Mouse (Mus musculus) kidney, embryonic 16.5 days (tissue): ENCODE data around the gene 2010315B03Rik. TPM values are rescaled to one million over a fixed set of nuclear protein-coding genes. Genes with fewer than 3 reads are reported as not detected.
A peak's percentile ranks its signal among the peaks of the same experiment; 100 is the strongest.
"Not testable (repeated sequence)": the region's sequence is repeated elsewhere in the genome, so short reads cannot be mapped to it uniquely, and the experiment has no call there.

ENCODE experiments used
- ATAC-seq: fragments of 200-750 bp; cut with Nextera tagmentation; 2 replicates; pipeline ENCODE4 v1.8.0; 2017; ENCODE audit warnings: moderate TSS enrichment; ENCODE audit not compliant: low FRiP score, low TSS enrichment
- H3K27ac ChIP-seq: fragments of 300-500 bp; sonication (generic); 2 replicates; pipeline ENCODE4 v1.5.1; 2014; ENCODE audit warnings: low read length
- H3K27me3 ChIP-seq: fragments of 300-500 bp; sonication (generic); 2 replicates; pipeline ENCODE4 v1.6.1; 2014; ENCODE audit warnings: low read length, control low read depth, mixed read lengths; ENCODE audit not compliant: insufficient read depth
- H3K36me3 ChIP-seq: fragments of 300-500 bp; sonication (generic); 2 replicates; pipeline ENCODE4 v1.6.1; 2014; ENCODE audit warnings: low read length, control low read depth, mixed read lengths; ENCODE audit not compliant: insufficient read depth
- H3K4me1 ChIP-seq: fragments of 300-500 bp; sonication (generic); 2 replicates; pipeline ENCODE4 v1.6.1; 2014; ENCODE audit warnings: low read length, control low read depth, mixed read lengths; ENCODE audit not compliant: insufficient read depth
- H3K4me2 ChIP-seq: fragments of 300-500 bp; sonication (generic); replicated peaks from 2 replicates; pipeline ENCODE4 v1.6.1; 2014; ENCODE audit warnings: low read depth, low read length
- H3K4me3 ChIP-seq: fragments of 300-500 bp; sonication (generic); 2 replicates; pipeline ENCODE4 v1.5.1; 2014; ENCODE audit warnings: mild to moderate bottlenecking, low read length
- H3K9ac ChIP-seq: fragments of 300-500 bp; sonication (generic); replicated peaks from 2 replicates; pipeline ENCODE4 v1.6.1; 2014; ENCODE audit warnings: low read length
- H3K9me3 ChIP-seq: fragments of 300-500 bp; sonication (generic); 2 replicates; pipeline ENCODE4 v1.6.1; 2016; ENCODE audit warnings: low read length, control low read depth
- WGBS: fragments of 180-500 bp; shearing (Covaris S2); extraction: QIAGEN DNeasy Blood & Tissue Kit; methylation state at CpG from one replicate; pipeline ENCODE4 v1.1.7; 2014; 5-methylcytosine and 5-hydroxymethylcytosine counted together
- polyA plus RNA-seq: library from polyadenylated mRNA; unstranded; fragments of >200 nt; fragmentation: Nextera tagmentation; extraction: Ambion mirVana; gene quantifications from 2 replicates; pipeline ENCODE4 v1.2.1, GENCODE M21; 2015

The 2010315B03Rik gene
- polyA plus RNA-seq, 1 experiment from 2014 or later: 12.0 TPM

- Histone ChIP-seq H3K9me3 (peaks cover 27% of the 10 kb centered on the region), H3K4me1 (no peaks in the 10 kb centered on the region), H3K27me3 (no peaks in the 10 kb centered on the region), H3K4me2 (no peak overlapping the region), H3K4me3 (no peak overlapping the region), H3K27ac (no peak overlapping the region), H3K9ac (no peak overlapping the region), H3K36me3 (peaks cover 28% of the 10 kb centered on the region)
- ATAC-seq: peak; percentile 75
- 22% methylated on average over 2 of the region's 2 CpGs for WGBS
Measured at GRCm38 (mm10) chr9:124267929-124268328, 44.6 kb downstream of the 2010315B03Rik start.

- Histone ChIP-seq H3K27me3 (no peaks in the 10 kb centered on the region), H3K9me3 (peaks cover 23% of the 10 kb centered on the region), H3K4me2 (no peak overlapping the region), H3K9ac (no peak overlapping the region), H3K27ac (no peak overlapping the region), H3K36me3 (peaks cover 25% of the 10 kb centered on the region), H3K4me3 (no peak overlapping the region), H3K4me1 (no peaks in the 10 kb centered on the region)
- no peak for ATAC-seq
Measured at GRCm38 (mm10) chr9:124267493-124267892, 45.0 kb downstream of the 2010315B03Rik start.

- Histone ChIP-seq H3K4me3 (no peak overlapping the region), H3K4me2 (no peak overlapping the region), H3K27ac (no peak overlapping the region), H3K9ac (no peak overlapping the region), H3K4me1 (no peaks in the 10 kb centered on the region), H3K9me3 (no peaks in the 10 kb centered on the region), H3K36me3 (no peaks in the 10 kb centered on the region), H3K27me3 (no peaks in the 10 kb centered on the region)
- 78% methylated on average over 4 of the region's 4 CpGs for WGBS
- ATAC-seq: no peak
Measured at GRCm38 (mm10) chr9:124262987-124263717, 49.3 kb downstream of the 2010315B03Rik start.

- no peaks in the 10 kb centered on the region for H3K4me1 ChIP-seq
- H3K27ac ChIP-seq: no peak overlapping the region
- no peaks in the 10 kb centered on the region for H3K36me3 ChIP-seq
- ATAC-seq: no peak
- H3K9me3 ChIP-seq: peaks cover 15% of the 10 kb centered on the region
- H3K27me3 ChIP-seq: no peaks in the 10 kb centered on the region
- no peak overlapping the region for H3K9ac ChIP-seq
- no peak overlapping the region for H3K4me2 ChIP-seq
- H3K4me3 ChIP-seq: no peak overlapping the region
- 66% methylated on average over 4 of the region's 4 CpGs for WGBS
Measured at GRCm38 (mm10) chr9:124258067-124258556, 54.4 kb downstream of the 2010315B03Rik start.

GRCm38 (mm10) chr9:124257200-124258066 is 55.1 kb downstream of the 2010315B03Rik start:
- H3K4me1 ChIP-seq: no peaks in the 10 kb centered on the region
- H3K9me3 ChIP-seq: peaks cover 15% of the 10 kb centered on the region
- no peaks in the 10 kb centered on the region for H3K36me3 ChIP-seq
- WGBS: 59% methylated on average over 1 of the region's 1 CpGs
- ATAC-seq: peak; percentile 70
- H3K27me3 ChIP-seq: no peaks in the 10 kb centered on the region
- H3K27ac ChIP-seq: no peak overlapping the region
- no peak overlapping the region for H3K4me3 ChIP-seq
- no peak overlapping the region for H3K4me2 ChIP-seq
- no peak overlapping the region for H3K9ac ChIP-seq

- not testable (repeated sequence) for H3K4me1 ChIP-seq, H3K4me3 ChIP-seq, H3K9ac ChIP-seq, H3K36me3 ChIP-seq, H3K27me3 ChIP-seq, H3K27ac ChIP-seq, H3K4me2 ChIP-seq
- WGBS: 17% methylated on average over 1 of the region's 1 CpGs
- peak; percentile 77 for ATAC-seq
- H3K9me3 ChIP-seq: peaks cover 15% of the 10 kb centered on the region
Measured at GRCm38 (mm10) chr9:124256271-124257199, 56.0 kb downstream of the 2010315B03Rik start.

- H3K9ac ChIP-seq: no peak overlapping the region
- H3K36me3 ChIP-seq: no peaks in the 10 kb centered on the region
- H3K4me3 ChIP-seq: no peak overlapping the region
- no peaks in the 10 kb centered on the region for H3K27me3 ChIP-seq
- no peaks in the 10 kb centered on the region for H3K4me1 ChIP-seq
- no peak overlapping the region for H3K27ac ChIP-seq
- ATAC-seq: no peak
- peaks cover 4% of the 10 kb centered on the region for H3K9me3 ChIP-seq
- no peak overlapping the region for H3K4me2 ChIP-seq
Measured at GRCm38 (mm10) chr9:124251438-124251837, 61.1 kb downstream of the 2010315B03Rik start.

Other genes with a start within 250 kb of the 2010315B03Rik start
- 1.4 and 2.3 TPM in 2 replicates for gene Ccr2, start 210.7 kb downstream of the 2010315B03Rik start, polyA plus RNA-seq
- 0.21 and 0.79 TPM in 2 replicates for gene Ccr5, start 191.2 kb downstream of the 2010315B03Rik start, polyA plus RNA-seq
- gene Ppp2r3d, start 164.2 kb upstream of the 2010315B03Rik start, polyA plus RNA-seq: 137 and 142 TPM in 2 replicates
- not detected in 2 replicates for gene Gm21836, start 181.1 kb upstream of the 2010315B03Rik start, polyA plus RNA-seq